Mouse (Mus musculus): ENCODE measurements around the gene Pkdrej. TPM values are rescaled to one million over a fixed set of nuclear protein-coding genes. Genes with fewer than 3 reads are reported as not detected.
"Not testable (repeated sequence)": the region's sequence is repeated elsewhere in the genome, so short reads cannot be mapped to it uniquely, and the experiment has no call there.

Pkdrej gene
- polyA plus RNA-seq (2011; ENCODE audit: insufficient read length, low read depth, missing spikeins): 0.18 and 0.47 TPM in 2 replicates

- no peak within 1 kb of the TSS for H3K27ac ChIP-seq (ENCODE audit: insufficient read depth, low read length)
Measured at GRCm38 (mm10) chr15:85821203-85822010, at the start of gene Pkdrej. Gene Pkdrej (minus strand): TSS chr15:85821734.

DNA sequence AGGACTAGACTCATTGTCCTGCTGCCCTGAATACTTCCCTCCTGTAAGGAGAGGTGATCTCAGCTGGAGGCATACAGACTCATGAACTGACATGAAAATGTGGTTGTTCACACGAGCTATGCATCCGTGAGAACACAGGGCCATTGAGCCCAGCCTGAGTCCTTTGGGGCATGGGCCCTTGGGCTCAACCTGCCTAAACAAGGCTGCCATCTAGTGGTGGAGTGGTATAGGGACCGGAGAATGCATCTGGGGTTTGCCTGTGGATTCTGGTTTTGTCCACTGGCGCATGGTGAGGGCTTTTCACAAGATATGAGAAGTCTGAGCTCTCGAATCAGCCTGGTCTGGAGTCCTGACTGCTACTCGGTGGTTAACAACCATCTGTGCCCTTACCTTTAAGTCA lies 46.2 kb upstream of the Pkdrej start:
- Histone ChIP-seq H3K4me1 (ENCODE audit: control insufficient read depth, insufficient read depth, low read length) (no peaks in the 10 kb centered on the region), H3K27ac (ENCODE audit: insufficient read depth, low read length) (no peak overlapping the region), H3K4me3 (ENCODE audit: insufficient read depth, low read length) (no peak overlapping the region)
- TF ChIP-seq POLR2A (IDR thresholded peaks at IDR 0.05; ENCODE audit: low read depth, low read length) (no peak), CTCF (IDR thresholded peaks at IDR 0.05; ENCODE audit: borderline replicate concordance, insufficient read depth, low read length) (peak; percentile 84)

More at GRCm38 (mm10) chr15:85821203-85822010, at the start of gene Pkdrej:
- no peak for TF ChIP-seq CTCF (IDR thresholded peaks at IDR 0.05; ENCODE audit: borderline replicate concordance, insufficient read depth, low read length)
- no peak for TF ChIP-seq POLR2A (IDR thresholded peaks at IDR 0.05; ENCODE audit: low read depth, low read length)
- peak within 1 kb of the TSS; percentile 19; the same call in 1 of the 2 replicates for H3K4me3 ChIP-seq (ENCODE audit: insufficient read depth, low read length)
- H3K4me1 ChIP-seq (ENCODE audit: control insufficient read depth, insufficient read depth, low read length): no peaks in the 10 kb centered on the region

DNA sequence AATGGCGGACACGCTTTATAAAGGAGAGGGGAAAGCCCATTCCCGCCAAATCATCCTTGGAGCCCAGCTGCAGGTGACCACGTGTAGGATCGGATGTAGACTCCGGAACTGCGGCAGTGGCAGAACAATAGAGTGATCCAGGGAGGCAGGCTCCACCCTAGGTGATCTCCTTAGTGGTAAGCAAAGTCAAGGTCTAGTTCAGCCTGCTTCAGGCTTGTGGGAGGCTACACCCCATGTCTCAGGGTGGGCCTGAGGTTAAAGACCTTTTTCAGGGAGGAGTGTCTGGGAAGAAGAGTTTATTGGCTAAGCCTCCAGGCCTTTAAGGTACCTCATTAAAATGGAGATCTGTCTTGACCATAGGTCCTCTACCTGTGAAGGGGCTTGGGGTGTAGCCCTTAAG lies 44.4 kb upstream of the Pkdrej start:
- not testable (repeated sequence) for H3K27ac ChIP-seq (ENCODE audit: insufficient read depth, low read length); H3K4me3 ChIP-seq (ENCODE audit: insufficient read depth, low read length); H3K4me1 ChIP-seq (ENCODE audit: control insufficient read depth, insufficient read depth, low read length)

- H3K27ac ChIP-seq (ENCODE audit: insufficient read depth, low read length): peak within 1 kb of the TSS; percentile 54
- peak; percentile 92 for TF ChIP-seq POLR2A (IDR thresholded peaks at IDR 0.05; ENCODE audit: low read depth, low read length)
- TF ChIP-seq CTCF (IDR thresholded peaks at IDR 0.05; ENCODE audit: borderline replicate concordance, insufficient read depth, low read length): no peak
- H3K4me3 ChIP-seq (ENCODE audit: insufficient read depth, low read length): peak within 1 kb of the TSS; percentile 70
- 0 out of 2 replicates have a peak, but pooled peaks cover 2% of the 10 kb centered on the region for H3K4me1 ChIP-seq (ENCODE audit: control insufficient read depth, insufficient read depth, low read length)
Measured at GRCm38 (mm10) chr15:85859490-85860031, 38.0 kb upstream of the Pkdrej start, which contains the start of gene Gtse1. Gene Gtse1 (plus strand): TSS chr15:85859745.

DNA sequence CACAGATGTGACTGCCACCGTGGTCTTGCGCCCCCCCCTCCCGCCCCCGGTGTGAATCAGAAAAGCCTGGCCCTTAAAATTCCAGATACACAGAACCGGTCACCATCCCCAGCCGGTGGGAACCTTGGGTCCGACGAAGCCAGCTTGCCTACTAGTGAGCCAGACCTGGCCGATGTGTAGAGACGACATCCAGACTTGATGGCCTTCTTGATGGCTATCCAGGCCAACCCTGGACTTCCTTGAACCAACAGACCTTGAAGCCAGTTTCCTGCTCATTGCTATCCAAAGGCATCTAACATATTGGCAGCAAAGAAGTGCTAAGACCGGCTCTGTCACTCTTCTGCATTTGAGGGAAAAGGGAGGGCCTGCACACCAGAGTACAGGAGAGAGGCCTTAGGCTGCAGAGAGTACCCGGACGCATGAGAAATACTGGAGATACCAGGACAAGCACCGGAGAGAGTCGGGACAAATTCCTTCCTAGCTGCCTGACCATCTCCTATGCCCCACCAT lies 37.5 kb upstream of the Pkdrej start:
- H3K4me1 ChIP-seq (ENCODE audit: control insufficient read depth, insufficient read depth, low read length): 0 out of 2 replicates have a peak, but pooled peaks cover 2% of the 10 kb centered on the region
- TF ChIP-seq CTCF (IDR thresholded peaks at IDR 0.05; ENCODE audit: borderline replicate concordance, insufficient read depth, low read length) (no peak), POLR2A (IDR thresholded peaks at IDR 0.05; ENCODE audit: low read depth, low read length) (no peak)
- peak overlapping the region; percentile 65 for H3K4me3 ChIP-seq (ENCODE audit: insufficient read depth, low read length)
- H3K27ac ChIP-seq (ENCODE audit: insufficient read depth, low read length): 0 out of 2 replicates have a peak overlapping the region, but pooled peaks have one; percentile 4

DNA sequence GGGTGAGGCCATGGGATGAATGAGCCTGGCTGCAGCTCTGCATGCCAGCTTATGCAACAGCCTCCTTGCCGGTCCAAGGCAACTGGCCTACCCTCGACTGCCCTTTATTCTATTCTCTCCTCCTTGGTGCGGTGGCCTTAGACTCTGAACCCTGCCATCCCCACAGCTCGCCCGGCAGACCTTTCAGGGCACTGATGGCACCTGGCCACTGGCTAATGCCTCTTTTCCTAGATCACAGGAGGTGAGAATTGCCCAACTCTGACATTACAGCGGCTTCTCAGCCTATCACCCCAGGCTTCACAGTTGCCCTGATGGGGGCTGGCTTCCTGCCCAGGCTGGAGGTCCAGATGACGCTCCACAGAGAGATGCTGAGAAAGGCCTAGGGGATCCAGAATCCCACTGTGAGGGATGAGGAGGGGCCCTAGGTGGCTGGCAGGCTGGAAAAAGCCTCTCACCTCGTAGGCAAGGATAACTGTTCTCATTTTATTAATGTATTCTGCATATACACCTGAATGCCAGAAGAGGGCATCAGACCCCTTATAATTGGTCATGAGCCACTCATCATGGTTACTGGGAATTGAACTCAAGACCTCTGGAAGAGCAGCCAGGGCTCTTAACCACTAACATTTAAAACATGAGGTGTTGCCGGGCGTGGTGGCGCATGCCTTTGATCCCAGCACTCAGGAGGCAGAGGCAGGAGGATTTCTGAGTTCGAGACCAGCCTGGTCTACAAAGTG lies 30.3 kb upstream of the Pkdrej start:
- no peaks in the 10 kb centered on the region for H3K4me1 ChIP-seq (ENCODE audit: control insufficient read depth, insufficient read depth, low read length)
- H3K27ac ChIP-seq (ENCODE audit: insufficient read depth, low read length): no peak overlapping the region
- TF ChIP-seq CTCF (IDR thresholded peaks at IDR 0.05; ENCODE audit: borderline replicate concordance, insufficient read depth, low read length): no peak
- TF ChIP-seq POLR2A (IDR thresholded peaks at IDR 0.05; ENCODE audit: low read depth, low read length): no peak
- H3K4me3 ChIP-seq (ENCODE audit: insufficient read depth, low read length): no peak overlapping the region

DNA sequence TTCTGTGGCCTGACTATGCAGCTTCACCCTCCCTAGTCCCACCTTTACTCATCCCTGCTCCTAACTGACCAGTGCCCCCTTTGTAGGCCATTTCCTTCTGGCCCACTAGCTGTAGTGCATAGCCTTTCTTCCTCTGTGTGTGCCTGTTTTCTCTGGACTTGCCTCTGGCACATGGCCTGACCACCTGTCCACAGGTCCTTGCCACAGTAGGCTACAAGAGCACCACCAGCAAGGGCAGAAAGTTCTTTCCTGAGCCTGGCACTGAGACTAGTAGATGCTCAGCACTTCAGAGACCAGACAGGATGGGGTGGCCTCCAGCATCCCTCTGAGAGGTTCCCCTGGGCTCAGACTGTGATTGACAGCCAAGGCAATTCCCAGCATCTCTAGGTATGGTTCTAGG lies 23.5 kb upstream of the Pkdrej start:
- Histone ChIP-seq H3K4me3 (ENCODE audit: insufficient read depth, low read length) (no peak overlapping the region), H3K27ac (ENCODE audit: insufficient read depth, low read length) (no peak overlapping the region), H3K4me1 (ENCODE audit: control insufficient read depth, insufficient read depth, low read length) (no peaks in the 10 kb centered on the region)
- TF ChIP-seq CTCF (IDR thresholded peaks at IDR 0.05; ENCODE audit: borderline replicate concordance, insufficient read depth, low read length) (no peak), POLR2A (IDR thresholded peaks at IDR 0.05; ENCODE audit: low read depth, low read length) (no peak)

- no peak overlapping the region for H3K27ac ChIP-seq (ENCODE audit: insufficient read depth, low read length)
- H3K4me3 ChIP-seq (ENCODE audit: insufficient read depth, low read length): no peak overlapping the region
- H3K4me1 ChIP-seq (ENCODE audit: control insufficient read depth, insufficient read depth, low read length): no peaks in the 10 kb centered on the region
- TF ChIP-seq POLR2A (IDR thresholded peaks at IDR 0.05; ENCODE audit: low read depth, low read length) (no peak), CTCF (IDR thresholded peaks at IDR 0.05; ENCODE audit: borderline replicate concordance, insufficient read depth, low read length) (no peak)
Measured at GRCm38 (mm10) chr15:85841796-85842360, 20.3 kb upstream of the Pkdrej start.

DNA sequence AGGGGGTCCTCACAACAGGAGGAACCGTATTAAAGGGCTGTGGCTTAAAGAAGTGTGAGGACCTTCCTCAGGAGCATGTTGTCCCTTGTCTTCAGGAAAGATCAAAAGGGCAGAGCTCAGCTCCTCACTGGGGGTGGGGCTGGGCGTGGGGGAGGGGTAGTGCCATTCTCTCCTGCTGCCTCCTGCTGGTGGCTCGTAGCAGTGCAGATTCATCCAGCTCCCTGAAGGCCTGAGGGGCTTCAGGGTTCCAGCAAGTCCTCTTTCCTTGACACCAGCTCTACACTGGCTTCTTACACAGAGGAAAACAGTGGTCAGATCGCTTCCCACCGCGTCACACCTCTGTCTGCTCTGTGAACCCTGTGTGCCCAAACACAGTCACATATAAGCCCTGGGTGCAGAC lies 19.4 kb upstream of the Pkdrej start:
- Histone ChIP-seq H3K27ac (ENCODE audit: insufficient read depth, low read length) (no peak overlapping the region), H3K4me1 (ENCODE audit: control insufficient read depth, insufficient read depth, low read length) (no peaks in the 10 kb centered on the region), H3K4me3 (ENCODE audit: insufficient read depth, low read length) (no peak overlapping the region)
- TF ChIP-seq POLR2A (IDR thresholded peaks at IDR 0.05; ENCODE audit: low read depth, low read length) (no peak), CTCF (IDR thresholded peaks at IDR 0.05; ENCODE audit: borderline replicate concordance, insufficient read depth, low read length) (peak; percentile 64; the same call in 1 of the 2 replicates)
